Mouse (Mus musculus) bone marrow, adult 2 months (tissue): ENCODE measurements around the gene Rbm7. TPM values are rescaled to one million over a fixed set of nuclear protein-coding genes. Genes with fewer than 3 reads are reported as not detected.
"Not testable (repeated sequence)": the region's sequence is repeated elsewhere in the genome, so short reads cannot be mapped to it uniquely, and the experiment has no call there.

ENCODE experiments used
- H3K27ac ChIP-seq: fragments of 200-500 bp; 2 replicates; pipeline ENCODE4 v1.5.1; 2012; ENCODE audit warnings: low read depth, mild to moderate bottlenecking, control low read depth, inconsistent platforms, low read length; ENCODE audit not compliant: control insufficient read depth, poor library complexity, insufficient read depth
- H3K4me1 ChIP-seq: fragments of 200-500 bp; 2 replicates; pipeline ENCODE4 v1.6.1; 2011; ENCODE audit warnings: low read length; ENCODE audit not compliant: control insufficient read depth, insufficient read depth
- H3K4me3 ChIP-seq: fragments of 200-500 bp; replicated peaks from 2 replicates; pipeline ENCODE3; 2011; ENCODE audit warnings: mild to moderate bottlenecking, low read depth, low read length, control low read depth; ENCODE audit not compliant: control insufficient read depth
- CTCF ChIP-seq: fragments of 200-500 bp; IDR thresholded peaks from 2 replicates; pipeline ENCODE4 v1.5.1; 2011; ENCODE audit warnings: low read length, control low read depth; ENCODE audit not compliant: control insufficient read depth, insufficient read depth
- POLR2A ChIP-seq: fragments of 200-500 bp; IDR thresholded peaks from 2 replicates; pipeline ENCODE4 v1.6.1; 2011; ENCODE audit warnings: low read depth, mild to moderate bottlenecking, control low read depth, low read length, borderline replicate concordance; ENCODE audit not compliant: control insufficient read depth
- WGBS: fragments of 180-500 bp; shearing (Covaris S2); methylation state at CpG from one replicate; pipeline ENCODE4 v1.1.7; 2018; 5-methylcytosine and 5-hydroxymethylcytosine counted together
- polyA plus RNA-seq: library from polyadenylated mRNA; stranded (reverse); fragments of >200 nt; gene quantifications from 2 replicates; pipeline ENCODE4 v1.2.4, GENCODE M21; 2011; ENCODE audit warnings: low replicate concordance; ENCODE audit not compliant: missing spikeins, insufficient read depth, insufficient read length

Gene Rbm7
- polyA plus RNA-seq, 1 experiment = 22.1 TPM

DNA sequence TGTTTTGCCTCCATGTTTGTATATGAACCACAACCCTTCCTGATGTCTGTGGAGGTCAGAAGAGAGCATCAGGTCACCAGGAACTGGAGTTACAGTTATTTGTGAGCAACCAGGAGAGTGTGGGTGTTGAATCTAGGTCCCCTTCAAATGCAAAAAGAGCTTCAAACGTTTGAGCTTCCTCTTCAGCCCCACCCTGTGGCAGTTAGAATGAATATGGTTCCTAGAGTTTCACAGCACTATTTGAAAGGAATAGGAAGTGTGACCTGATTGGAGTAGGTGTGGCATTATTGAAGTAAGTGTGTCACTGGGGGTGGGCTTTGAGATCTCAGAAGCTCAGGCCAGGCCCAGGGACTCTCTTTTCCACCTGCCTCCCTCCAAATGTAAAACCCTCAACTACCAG lies 30.5 kb upstream of the Rbm7 start:
- H3K27ac ChIP-seq = no peak overlapping the region
- 0% methylated on average over 1 of the region's 1 CpGs for WGBS
- TF ChIP-seq POLR2A (no peak), CTCF (no peak)
- H3K4me1 ChIP-seq = no peaks in the 10 kb centered on the region
- H3K4me3 ChIP-seq = no peak overlapping the region

GRCm38 (mm10) chr9:48520405-48520804 lies 25.3 kb upstream of the Rbm7 start:
- 15% methylated on average over 3 of the region's 7 CpGs for WGBS
- not testable (repeated sequence) for H3K4me3 ChIP-seq, H3K27ac ChIP-seq

GRCm38 (mm10) chr9:48517372-48518130 lies 22.5 kb upstream of the Rbm7 start:
- H3K4me1 ChIP-seq = no peaks in the 10 kb centered on the region; the same call in 1 of the 2 replicates
- H3K27ac ChIP-seq = no peak overlapping the region
- H3K4me3 ChIP-seq = no peak overlapping the region
- WGBS = 85% methylated on average over 19 of the region's 19 CpGs
- no peak for TF ChIP-seq CTCF
- TF ChIP-seq POLR2A = no peak

More at GRCm38 (mm10) chr9:48520405-48520804, 25.3 kb upstream of the Rbm7 start:
- H3K4me1 ChIP-seq = not testable (repeated sequence)

DNA sequence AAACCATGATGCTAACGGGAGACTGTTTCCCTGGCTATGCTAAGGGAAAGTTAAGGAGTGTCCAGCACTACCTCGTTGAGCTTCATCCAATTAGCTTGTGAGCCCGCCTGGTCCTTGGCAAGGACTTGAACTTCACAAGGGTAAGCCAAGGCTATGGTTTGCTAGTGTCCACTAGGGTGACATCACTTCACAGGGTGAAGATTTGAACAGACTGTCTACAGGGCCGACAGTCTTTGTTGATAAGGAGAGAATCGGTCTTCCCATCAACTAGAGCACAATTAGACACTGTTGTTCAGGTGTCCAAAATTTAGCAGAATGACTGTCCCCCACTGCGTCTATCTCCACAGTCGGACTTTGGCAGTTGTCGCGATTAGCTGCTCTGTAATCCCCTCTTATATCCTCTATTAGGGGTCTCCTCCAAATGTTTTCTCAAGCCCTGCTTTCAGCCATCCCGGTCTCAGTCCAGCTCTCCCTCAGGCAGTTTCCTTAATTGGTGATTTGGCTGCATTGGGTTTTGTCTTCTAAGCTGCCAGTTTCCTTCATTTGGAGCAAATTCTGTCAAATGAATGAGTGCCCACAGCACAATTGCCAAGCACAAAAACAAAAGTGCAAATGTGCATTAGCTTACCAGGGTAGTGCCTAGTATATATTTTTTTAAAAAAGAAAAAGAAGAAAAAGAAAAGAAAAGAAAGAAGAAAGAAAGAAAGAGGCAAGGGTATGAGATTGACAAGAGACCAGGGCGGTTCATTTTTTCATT lies 21.7 kb upstream of the Rbm7 start:
- Histone ChIP-seq H3K4me3 (no peak overlapping the region), H3K27ac (no peak overlapping the region), H3K4me1 (no peaks in the 10 kb centered on the region; the same call in 1 of the 2 replicates)
- TF ChIP-seq CTCF (no peak), POLR2A (no peak)
- 86% methylated on average over 11 of the region's 11 CpGs for WGBS

DNA sequence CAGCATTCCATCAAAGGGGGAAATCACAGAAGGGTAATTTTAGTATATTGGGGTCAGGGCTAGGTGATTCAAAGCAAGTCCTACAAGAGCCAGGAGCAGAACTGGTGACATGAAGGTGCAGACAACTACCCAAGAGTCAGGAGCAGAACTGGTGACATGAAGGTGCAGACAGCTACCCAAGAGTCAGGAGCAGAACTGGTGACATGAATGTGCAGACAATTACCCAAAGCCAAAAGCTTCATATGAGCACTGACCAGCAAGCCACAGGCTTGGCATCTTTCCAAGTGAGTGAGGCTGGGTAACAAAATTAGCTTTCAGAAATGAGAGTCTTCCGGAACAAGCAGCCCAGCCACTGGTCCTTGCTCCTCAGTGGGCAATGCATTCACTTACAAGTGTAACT lies 20.2 kb upstream of the Rbm7 start:
- H3K27ac ChIP-seq = no peak overlapping the region
- WGBS = 3% methylated on average over 1 of the region's 1 CpGs
- TF ChIP-seq CTCF (no peak), POLR2A (no peak)

GRCm38 (mm10) chr9:48510134-48510533 lies 15.0 kb upstream of the Rbm7 start:
- TF ChIP-seq POLR2A (no peak), CTCF (no peak)
- Histone ChIP-seq H3K27ac (no peak overlapping the region), H3K4me1 (no peaks in the 10 kb centered on the region; the same call in 1 of the 2 replicates), H3K4me3 (no peak overlapping the region)
- WGBS = 30% methylated on average over 5 of the region's 5 CpGs

More for the DNA sequence above, 20.2 kb upstream of the Rbm7 start:
- H3K4me1 ChIP-seq = no peaks in the 10 kb centered on the region; the same call in 1 of the 2 replicates
- H3K4me3 ChIP-seq = no peak overlapping the region

DNA sequence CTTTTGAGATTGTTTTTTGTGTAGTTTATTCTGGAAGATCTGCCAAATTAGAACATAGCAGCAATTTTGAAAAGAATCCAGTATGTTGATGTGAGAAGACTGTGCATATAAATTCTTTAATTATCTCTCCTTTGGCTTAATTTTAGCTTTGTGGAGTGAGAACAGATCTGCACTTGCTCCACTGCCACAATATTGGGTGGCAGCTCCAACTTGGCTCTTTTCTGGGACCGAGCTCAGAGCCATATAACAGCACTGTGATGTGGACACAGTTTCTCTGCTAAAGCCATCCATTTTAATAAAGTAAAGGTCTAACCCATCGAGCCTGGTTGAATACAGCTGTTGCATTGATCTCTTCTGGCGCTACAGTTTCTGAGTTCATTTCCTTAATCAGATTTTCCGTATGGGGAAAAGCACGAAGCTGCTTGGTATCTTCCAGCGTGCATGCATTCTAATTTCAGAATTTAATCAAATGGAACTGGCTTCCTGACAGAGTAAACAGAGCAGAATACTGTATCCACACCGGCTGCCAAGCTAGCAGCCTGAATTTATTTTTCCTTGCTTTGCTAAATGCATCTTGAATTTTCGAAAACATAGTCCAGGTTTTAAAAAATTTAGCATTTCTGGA lies 9.8 kb upstream of the Rbm7 start:
- Histone ChIP-seq H3K4me3 (no peak overlapping the region), H3K4me1 (no peaks in the 10 kb centered on the region), H3K27ac (no peak overlapping the region)
- TF ChIP-seq POLR2A (no peak), CTCF (no peak)
- 77% methylated on average over 8 of the region's 8 CpGs for WGBS

GRCm38 (mm10) chr9:48503001-48503400 lies 7.9 kb upstream of the Rbm7 start:
- 70% methylated on average over 2 of the region's 2 CpGs for WGBS
- TF ChIP-seq POLR2A = no peak
- TF ChIP-seq CTCF = no peak
- Histone ChIP-seq H3K4me1 (no peaks in the 10 kb centered on the region), H3K4me3 (no peak overlapping the region), H3K27ac (no peak overlapping the region)
